Mouse (Mus musculus) left cerebral cortex, postnatal 4 days (tissue): ENCODE data around the gene Clp1. TPM values are rescaled to one million over a fixed set of nuclear protein-coding genes. Genes with fewer than 3 reads are reported as not detected.

ENCODE experiments used
- DNase-seq: peaks from one replicate; pipeline ENCODE4 v3.0.0-alpha.2; 2022
- intact Hi-C: fragments of 180-260 bp; cut with DNase I; formaldehyde crosslinking; loops from one replicate; pipeline ENCODE4 v1.15.1; 2025
- total RNA-seq, 2 experiments: library from RNA; stranded (reverse); gene quantifications; 2 replicates each; pipeline ENCODE4 v1.2.3; 2021

Clp1 gene
- total RNA-seq: 1 to 10 TPM; 8.3 to 9.3 TPM

- intact Hi-C loops: loop anchor here (5.0 kb wide), 1 partner anchor 70 kb away; the partner anchor contains the start of gene Ube2l6
- peak; percentile 96 for DNase-seq
Observed at GRCm38 (mm10) chr2:84727172-84727858, at the start of gene Clp1. TSS of gene Clp1 (minus strand) at chr2:84727350.

GRCm38 (mm10) chr2:84775665-84776064, 48.5 kb upstream of the Clp1 start:
- intact Hi-C loops: no loop called here
- DNase-seq: no peak

GRCm38 (mm10) chr2:84775241-84775640, 48.1 kb upstream of the Clp1 start, which contains the start of gene Serping1:
TSS of gene Serping1 (minus strand) at chr2:84775444.
- peak; percentile 21 for DNase-seq
- intact Hi-C loops: no loop called here

GRCm38 (mm10) chr2:84774751-84775150, 47.6 kb upstream of the Clp1 start:
- DNase-seq: peak; percentile 83
- intact Hi-C loops: no loop called here

GRCm38 (mm10) chr2:84773195-84773594, 46.0 kb upstream of the Clp1 start:
- DNase-seq: no peak
- intact Hi-C loops: no loop called here

GRCm38 (mm10) chr2:84772454-84772853, 45.3 kb upstream of the Clp1 start:
- intact Hi-C loops: no loop called here
- no peak for DNase-seq

- no peak for DNase-seq
- intact Hi-C loops: no loop called here
Observed at GRCm38 (mm10) chr2:84770501-84770900, 43.4 kb upstream of the Clp1 start.

- no peak for DNase-seq
- intact Hi-C loops: no loop called here
Observed at GRCm38 (mm10) chr2:84762818-84763217, 35.7 kb upstream of the Clp1 start.

GRCm38 (mm10) chr2:84762295-84762694, 35.1 kb upstream of the Clp1 start:
- intact Hi-C loops: no loop called here
- DNase-seq: no peak

- no peak for DNase-seq
- intact Hi-C loops: no loop called here
Observed at GRCm38 (mm10) chr2:84761840-84762239, 34.7 kb upstream of the Clp1 start.

GRCm38 (mm10) chr2:84761309-84761708, 34.2 kb upstream of the Clp1 start:
- intact Hi-C loops: no loop called here
- no peak for DNase-seq

GRCm38 (mm10) chr2:84760777-84761176, 33.6 kb upstream of the Clp1 start:
- intact Hi-C loops: no loop called here
- DNase-seq: no peak

GRCm38 (mm10) chr2:84758542-84759127, 31.5 kb upstream of the Clp1 start:
- intact Hi-C loops: no loop called here

GRCm38 (mm10) chr2:84757026-84757682, 30.0 kb upstream of the Clp1 start:
- intact Hi-C loops: no loop called here
- DNase-seq: no peak

More at GRCm38 (mm10) chr2:84758542-84759127, 31.5 kb upstream of the Clp1 start:
- peak; percentile 23 for DNase-seq

GRCm38 (mm10) chr2:84756245-84756644, 29.1 kb upstream of the Clp1 start:
- no peak for DNase-seq
- intact Hi-C loops: no loop called here

GRCm38 (mm10) chr2:84750115-84750514, 23.0 kb upstream of the Clp1 start:
- DNase-seq: no peak
- intact Hi-C loops: no loop called here

- DNase-seq: peak; percentile 43
- intact Hi-C loops: loop anchor here (5.0 kb wide), 1 partner anchor 53 kb away; the partner anchor contains the start of gene Ube2l6
Observed at GRCm38 (mm10) chr2:84744126-84744525, 17.0 kb upstream of the Clp1 start.

GRCm38 (mm10) chr2:84743561-84743960, 16.4 kb upstream of the Clp1 start, which contains the start of gene Gm19426:
TSS of gene Gm19426 (minus strand) at chr2:84743655.
- DNase-seq: peak; percentile 95
- intact Hi-C loops: loop anchor here (5.0 kb wide), 1 partner anchor 54 kb away; the partner anchor contains the start of gene Ube2l6

- intact Hi-C loops: loop anchor here (5.0 kb wide), 1 partner anchor 55 kb away; the partner anchor contains the start of gene Ube2l6
- peak; percentile 95 for DNase-seq
Observed at GRCm38 (mm10) chr2:84742451-84743283, 15.5 kb upstream of the Clp1 start.

- DNase-seq: no peak
- intact Hi-C loops: loop anchor here (5.0 kb wide), 1 partner anchor 55 kb away; the partner anchor contains the start of gene Ube2l6
Observed at GRCm38 (mm10) chr2:84741841-84742450, 14.8 kb upstream of the Clp1 start.
